Mouse (Mus musculus) testis, postnatal 10 days (tissue): Measurements from ENCODE around the gene Shld2.
"Not testable (repeated sequence)": the region's sequence is repeated elsewhere in the genome, so short reads cannot be mapped to it uniquely, and the experiment has no call there.

Source experiments
- DNase-seq: peaks from one replicate; pipeline ENCODE4 v3.0.0; 2021; ENCODE audit warnings: low spot score

Shld2 gene

GRCm38 (mm10) chr14:34318113-34318512 is 7.8 kb upstream of the Shld2 start:
- DNase-seq, result no peak

DNA sequence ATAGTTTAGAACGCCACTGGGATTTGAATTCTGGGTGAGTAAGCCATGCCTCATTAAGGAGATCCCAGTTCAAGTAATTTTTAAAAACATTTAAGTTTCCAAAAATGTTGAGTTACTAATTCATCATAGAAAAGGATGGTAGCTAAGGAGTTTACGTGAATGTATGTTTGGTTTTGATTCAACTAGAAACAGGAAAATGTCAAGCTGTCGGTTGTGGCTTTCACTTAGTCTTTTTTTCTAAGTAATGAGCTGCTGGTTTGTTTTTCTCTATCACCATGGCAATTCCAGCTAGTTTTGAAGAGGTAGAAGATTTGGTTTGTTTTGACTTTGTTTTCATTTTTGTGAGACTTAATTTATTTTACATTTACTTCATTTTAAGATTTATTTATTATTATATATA is 7.1 kb upstream of the Shld2 start:
- DNase-seq, result no peak

GRCm38 (mm10) chr14:34316346-34316745 is 6.1 kb upstream of the Shld2 start:
- no peak for DNase-seq

DNA sequence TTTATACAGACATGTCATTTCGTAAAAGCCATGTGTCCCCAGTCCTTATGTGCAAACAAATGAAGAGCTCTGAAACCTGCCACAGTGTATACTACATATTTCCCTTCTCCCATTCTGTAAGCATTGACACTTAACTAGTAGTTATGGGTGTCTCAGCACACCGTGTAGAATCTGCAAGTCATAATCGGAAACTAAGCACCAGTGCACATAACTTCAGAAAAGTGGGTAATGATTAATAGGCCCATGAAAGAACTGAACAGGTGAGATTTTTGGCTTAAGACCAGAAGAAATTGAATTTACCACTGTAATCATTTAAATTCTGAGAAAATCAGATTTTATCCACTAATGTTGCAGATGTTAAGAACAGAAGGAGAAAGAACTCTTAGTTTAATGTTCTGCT is 4.5 kb upstream of the Shld2 start:
- no peak for DNase-seq

DNA sequence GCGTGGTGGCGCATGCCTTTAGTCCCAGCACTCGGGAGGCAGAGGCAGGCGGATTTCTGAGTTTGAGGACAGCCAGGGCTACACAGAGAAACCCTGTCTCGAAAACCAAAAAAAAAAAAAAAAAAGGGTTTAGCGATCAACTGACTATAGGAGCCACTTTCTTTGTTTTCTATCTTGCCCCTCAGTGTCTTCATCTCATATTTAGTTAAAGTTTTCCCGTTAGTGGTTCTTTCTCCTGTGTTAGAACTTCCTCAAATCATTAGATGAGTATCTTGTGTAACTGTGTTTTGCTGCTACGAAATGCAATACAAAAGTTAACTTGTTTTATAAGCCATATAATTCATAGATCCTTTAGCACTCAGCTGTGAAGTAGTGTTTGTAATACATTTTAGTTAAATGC is 4.1 kb upstream of the Shld2 start:
- not testable (repeated sequence) for DNase-seq

DNA sequence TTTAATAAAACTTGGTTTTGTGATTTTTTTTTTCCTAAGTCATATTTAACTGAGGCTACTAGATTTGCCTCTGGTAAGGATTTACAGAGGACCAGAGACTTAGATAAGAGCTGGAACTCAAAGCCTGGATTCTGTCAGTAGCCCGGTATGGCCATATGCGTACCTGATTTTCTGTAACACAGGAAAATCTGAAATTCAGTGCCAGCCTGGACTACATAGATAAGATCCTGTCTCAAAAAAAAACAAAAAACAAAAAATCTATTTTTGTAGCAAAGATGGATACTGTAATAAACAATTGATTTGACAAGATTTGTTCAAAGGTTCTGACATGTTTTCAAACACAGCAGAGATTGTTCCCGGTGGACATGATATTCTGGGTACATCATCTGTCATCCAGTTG is 3.3 kb upstream of the Shld2 start:
- DNase-seq, result no peak

DNA sequence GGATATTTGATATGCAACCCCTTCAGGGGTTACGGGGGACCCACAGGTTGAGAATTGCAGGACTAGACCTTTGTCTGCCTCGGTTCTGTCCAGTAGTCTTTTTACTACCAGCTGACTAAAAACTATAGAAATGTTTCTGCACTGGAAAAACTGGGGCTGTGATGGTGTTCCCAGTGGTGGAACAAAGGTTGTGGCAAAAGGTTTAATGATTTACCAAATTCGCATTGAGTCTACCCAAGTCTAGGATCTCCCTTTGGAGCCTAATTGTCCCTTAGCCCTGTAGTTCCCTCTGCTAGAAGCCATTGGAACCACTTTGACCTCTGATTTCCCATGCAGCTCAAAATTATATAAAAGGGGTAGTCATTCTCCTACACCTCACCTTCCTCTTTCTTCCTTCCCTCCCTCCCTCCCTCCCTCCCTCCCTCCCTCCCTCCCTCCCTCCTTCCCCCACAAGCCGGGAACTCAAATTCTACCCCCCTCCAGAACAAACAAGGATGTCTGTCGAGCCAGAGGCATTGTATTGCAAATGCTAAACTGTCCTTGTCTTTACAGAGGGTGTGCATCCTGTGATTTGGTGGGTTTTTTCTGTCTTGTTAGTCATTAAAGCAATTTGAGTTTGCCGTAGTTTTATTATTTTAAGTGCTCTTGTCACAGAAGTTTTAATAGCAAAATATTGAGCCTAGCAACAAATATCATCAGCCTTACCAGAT is 2.2 kb upstream of the Shld2 start:
- no peak for DNase-seq

- DNase-seq, result no peak
Observed at GRCm38 (mm10) chr14:34311691-34312090, 1.4 kb upstream of the Shld2 start.

DNA sequence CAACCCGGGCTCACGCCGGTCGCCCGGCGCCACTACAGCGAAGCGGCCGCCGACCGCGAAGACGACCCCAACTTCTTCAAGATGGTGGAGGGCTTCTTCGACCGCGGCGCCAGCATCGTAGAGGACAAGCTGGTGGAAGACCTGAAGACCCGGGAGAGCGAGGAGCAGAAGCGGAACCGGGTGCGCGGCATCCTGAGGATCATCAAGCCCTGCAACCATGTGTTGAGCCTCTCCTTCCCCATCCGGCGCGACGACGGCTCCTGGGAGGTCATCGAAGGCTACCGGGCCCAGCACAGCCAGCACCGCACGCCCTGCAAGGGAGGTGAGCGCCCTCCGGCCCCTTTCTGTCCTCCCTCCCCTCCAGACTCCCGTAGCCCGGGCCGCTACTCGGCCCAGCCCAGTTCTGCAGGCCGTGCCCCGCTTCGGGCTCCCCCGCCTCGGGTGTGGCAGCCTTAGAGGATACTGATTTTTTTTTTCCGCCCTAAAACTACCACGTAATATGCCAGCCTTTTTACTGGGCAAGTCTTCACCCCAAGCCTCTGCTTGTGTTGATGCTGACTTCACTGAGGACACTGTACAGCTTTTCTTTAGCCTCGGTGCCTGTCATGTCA is 833 bp upstream of the Shld2 start:
- DNase-seq, result peak; percentile 72

DNA sequence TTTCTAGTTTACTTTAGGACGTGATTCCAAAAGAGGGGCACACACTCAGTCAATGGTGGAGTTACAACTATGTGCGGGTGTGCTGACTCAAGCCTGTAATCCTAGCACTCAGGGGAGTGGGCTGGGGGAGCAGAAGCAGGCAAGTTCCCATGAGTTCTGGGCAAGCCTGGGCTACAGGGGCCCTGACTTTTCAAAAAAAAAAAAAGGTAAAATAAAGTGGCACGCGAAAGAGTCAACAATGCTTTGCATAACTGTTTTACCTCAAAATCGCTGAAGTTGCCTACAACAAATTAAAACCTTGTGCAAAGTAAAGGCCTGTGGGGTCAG is 423 bp downstream of the Shld2 start:
- DNase-seq, result no peak

DNA sequence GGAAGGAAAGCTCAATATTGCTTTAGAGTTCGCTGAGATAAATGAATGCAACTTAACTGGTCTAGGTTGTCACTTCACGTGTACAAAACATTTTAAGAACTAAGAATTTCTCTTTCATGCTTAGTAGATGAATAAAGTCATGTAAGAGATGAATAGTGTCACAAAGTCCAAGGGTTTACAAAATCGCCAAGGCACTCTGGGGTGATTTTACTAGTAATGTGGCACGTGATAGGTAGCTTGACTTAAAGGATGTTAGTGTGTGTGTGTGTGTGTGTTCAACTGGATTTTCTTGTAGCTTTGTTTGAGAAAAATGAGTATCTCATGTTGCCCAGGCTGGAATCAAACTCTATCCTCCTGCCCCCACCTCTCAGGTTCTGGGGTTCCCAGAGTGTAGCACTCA is 1.0 kb downstream of the Shld2 start:
- DNase-seq, result no peak

GRCm38 (mm10) chr14:34303265-34303680 is 7.0 kb downstream of the Shld2 start:
- DNase-seq, result no peak

DNA sequence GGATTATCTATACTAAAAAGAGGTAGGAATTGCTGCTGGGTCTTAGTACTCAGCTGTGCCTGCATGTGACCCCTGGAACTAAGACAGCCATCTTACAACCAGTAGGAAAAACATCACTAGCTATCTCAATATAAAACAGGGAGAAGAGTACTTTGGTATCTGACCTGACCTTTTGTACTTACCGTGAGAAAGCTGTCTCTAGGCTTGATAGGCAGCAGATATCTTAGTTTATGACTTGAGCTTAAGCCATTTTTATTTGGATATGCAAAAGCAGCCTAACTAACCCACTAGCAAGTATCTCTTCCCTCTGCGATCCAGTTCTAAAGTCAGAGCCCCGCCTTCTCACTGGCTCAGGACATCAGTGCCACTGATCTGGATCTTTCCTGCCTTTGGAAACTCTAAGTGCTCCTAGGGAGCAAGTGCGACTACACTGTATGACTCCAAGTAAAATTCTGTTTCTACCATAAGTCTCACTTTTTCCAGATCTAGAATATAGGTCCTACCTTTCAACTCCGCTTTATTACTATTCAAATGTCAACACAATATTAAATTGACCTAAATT is 7.5 kb downstream of the Shld2 start:
- DNase-seq, result no peak

DNA sequence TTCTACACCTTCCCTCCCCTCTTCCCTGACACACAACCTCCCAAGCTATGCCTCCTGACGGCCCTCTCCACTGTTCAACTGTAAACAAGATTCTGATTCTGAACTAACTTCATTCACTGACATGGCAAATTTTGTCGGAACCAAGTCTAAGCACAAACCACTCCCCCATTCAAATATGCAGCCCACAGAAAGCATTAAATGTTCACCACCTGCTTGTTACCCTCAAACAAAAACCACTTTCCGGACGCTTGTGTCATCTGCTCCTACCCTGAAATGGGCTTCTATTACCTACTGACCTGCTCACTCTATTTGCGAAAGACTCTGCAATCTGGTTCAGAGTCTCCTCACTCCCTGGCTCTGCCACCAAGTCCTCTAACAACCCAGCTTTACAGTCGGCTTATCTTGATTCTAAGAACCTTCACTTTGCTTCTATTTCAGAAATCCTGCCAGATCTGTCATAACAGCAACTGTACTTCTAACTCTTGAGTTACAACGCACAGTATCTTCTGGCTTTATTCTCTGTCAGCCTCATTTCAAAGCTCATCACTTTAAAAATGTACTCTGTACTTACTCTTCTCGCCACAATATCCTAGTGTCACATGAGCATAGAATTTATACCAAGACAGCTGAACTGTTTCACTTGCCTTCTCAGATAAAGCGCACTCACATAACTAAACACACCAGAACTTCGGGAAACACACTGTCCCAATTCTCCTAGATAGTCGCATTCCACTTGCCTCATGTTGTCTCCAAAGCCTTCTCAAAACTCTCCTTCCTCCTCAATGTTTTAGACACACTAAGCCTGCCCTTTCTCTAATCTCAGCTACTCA is 11.2 kb downstream of the Shld2 start:
- no peak for DNase-seq

DNA sequence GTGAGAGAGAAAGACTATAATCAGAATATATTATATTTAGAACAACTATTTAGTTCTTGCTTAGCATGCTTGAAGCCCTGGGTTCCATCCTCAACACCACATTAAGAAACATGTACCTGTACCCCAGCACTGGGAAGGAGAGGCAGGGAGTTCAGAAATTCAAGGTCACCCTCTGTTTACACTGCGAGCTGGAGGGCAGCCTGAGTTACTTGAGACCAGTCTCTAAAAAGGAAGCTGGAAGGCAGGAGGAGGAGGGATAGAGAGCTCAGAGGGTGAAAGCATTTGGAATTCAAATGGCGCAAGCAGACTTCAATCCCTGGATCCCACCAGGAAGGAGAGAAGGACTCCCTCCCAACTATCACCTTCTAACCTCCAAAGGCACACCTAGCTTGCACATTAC is 12.7 kb downstream of the Shld2 start:
- no peak for DNase-seq

DNA sequence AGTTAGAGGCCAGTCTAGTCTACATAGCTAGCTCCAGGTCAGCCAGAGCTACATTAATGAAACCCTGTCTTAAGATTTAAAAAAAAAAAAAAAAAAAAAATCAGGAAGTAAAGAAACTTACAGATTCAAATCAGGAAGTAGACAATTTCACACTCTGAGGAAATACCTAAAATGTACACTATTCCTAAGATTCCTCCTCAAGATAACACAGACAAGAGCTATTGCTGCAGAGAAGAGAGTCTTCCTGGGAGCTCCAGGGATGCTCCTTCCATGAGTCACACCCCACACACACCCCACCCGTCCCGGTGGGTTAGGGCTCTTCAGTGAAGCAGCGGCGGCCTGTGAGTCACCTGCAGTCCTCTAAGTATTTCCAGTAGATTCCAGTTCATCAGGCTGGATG is 13.3 kb downstream of the Shld2 start:
- DNase-seq, result no peak

DNA sequence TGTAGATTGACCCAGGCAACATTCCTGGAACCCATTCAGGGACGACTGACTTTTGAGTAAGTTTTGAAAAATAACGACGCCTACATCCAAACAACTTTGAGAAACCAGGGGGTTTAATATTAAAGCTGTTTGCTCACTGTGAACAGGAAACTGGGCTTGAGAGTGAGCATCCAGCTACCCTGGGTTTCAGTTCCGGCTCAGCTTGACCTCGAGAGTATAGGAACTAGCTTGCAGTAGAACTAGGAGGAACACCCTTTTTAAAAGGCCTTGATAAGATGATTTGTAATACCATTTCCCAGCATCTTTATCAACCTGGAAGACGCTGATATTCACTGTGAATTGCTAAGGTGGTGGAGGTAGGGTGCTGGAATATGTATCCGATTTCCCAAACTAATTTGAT is 13.9 kb downstream of the Shld2 start:
- no peak for DNase-seq

DNA sequence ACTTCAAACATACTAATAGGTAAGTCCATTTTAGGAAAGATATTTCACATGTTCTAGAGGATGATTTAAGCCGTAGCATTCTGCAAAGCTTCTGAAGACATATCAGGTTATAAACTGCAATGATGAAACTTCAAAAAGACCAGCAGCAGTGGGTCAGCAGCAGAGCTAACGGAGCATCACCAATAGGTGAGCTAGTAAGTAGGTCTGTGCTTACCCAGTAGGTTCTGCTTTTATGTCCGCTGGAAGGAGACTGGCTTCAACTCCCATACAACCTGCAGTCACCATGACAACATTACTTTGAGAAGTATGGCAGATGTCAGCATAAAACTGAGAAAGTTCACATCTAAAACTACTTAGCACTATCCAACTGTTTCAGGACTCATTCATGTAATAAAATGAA is 16.7 kb downstream of the Shld2 start:
- no peak for DNase-seq

DNA sequence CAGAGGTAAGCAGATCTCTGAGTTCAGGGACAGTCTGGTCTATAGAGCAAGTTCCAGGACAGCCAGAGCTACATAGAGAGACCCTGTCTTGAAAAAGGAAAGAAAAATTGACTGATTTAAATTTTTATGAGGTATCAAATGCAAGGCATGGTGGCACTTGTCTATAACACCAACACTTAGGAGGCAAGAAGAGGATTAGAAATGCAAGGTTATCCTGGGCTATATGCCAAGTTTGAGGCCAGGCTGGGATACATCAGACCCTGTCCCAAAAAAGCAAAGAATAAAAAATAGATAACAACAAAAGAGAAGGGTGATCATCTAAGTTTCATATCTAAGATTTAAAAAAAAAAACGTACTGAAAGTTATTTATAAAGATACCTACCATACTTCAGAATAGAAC is 20.1 kb downstream of the Shld2 start:
- DNase-seq, result no peak

DNA sequence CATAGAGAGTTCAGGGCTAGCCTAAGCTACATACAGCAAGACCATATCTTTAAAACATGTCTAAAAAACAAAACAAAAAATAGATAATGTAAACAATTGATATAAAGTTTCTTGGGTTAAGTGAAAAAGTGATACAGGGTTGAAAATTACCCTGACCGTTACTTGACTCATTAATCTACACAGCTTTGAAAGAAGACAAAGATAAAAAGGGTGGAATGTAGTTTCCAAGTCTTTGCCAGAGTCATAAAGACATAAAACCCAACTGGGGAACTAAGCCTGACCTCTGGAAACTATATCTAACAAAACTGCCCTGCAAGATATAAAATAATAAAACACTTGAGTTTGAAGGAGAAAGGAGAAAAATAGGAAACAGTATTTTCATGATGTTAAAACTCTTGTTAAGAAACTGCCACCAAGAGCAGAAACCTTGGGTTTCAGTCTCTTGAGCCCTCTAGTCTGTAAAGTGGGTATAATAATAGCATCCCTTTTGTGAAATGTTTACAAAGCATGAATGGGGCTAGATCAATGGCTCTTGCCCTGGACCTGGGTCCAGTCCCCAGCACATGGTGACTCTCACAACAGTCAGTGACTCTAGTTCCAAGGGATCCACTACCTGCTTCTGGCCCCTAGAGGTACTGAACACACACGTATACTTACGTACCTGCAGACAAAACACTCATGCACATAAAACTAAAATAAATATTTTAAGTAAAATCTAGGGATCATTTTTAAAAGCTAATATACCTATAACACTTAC is 20.9 kb downstream of the Shld2 start:
- no peak for DNase-seq

- no peak for DNase-seq
Observed at GRCm38 (mm10) chr14:34288396-34288795, 21.9 kb downstream of the Shld2 start.

- DNase-seq, result no peak
Observed at GRCm38 (mm10) chr14:34281736-34282269, 28.5 kb downstream of the Shld2 start.
